Mouse (Mus musculus): ENCODE data around the gene Emp3.

- TF ChIP-seq ZKSCAN1 (IDR thresholded peaks at IDR 0.05; ENCODE audit: borderline replicate concordance, low read depth, low read length), result no peak
- no peak for TF ChIP-seq MAFK (IDR thresholded peaks at IDR 0.05; ENCODE audit: insufficient replicate concordance, low read length)
- TF ChIP-seq SIN3A (IDR thresholded peaks at IDR 0.05; ENCODE audit: low read length), result no peak
Observed at GRCm38 (mm10) chr7:45956611-45957010, 35.4 kb upstream of the Emp3 start.
